14 mouse cellular contexts compared by ENCODE assay signal in the genomic region with DNA sequence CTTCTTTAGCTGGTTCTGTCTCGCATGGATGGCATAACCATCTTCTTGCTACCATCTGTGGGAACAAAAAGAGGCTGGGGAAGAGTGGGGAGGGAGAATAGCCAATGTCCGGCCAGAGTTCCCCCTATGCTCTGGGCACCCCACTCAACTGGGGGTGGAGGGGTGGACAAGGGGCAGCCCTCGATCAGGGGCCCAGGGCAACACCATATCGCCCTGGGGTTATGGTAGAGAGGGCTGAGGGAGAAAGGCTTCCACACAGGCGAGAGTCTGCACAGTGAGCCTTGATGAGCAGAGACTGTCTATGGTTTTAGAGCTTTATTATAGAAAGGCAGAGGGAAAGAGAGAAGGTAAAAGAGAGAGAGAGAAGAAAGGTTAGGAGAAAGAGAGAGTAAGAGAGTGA.
A peak's percentile ranks its signal among the peaks of the same experiment; 100 is the strongest.
DNase-seq lines count a peak whose midpoint lies in the region; ATAC-seq and TF ChIP-seq lines count a peak whose summit lies in the region.
"Had no signal": no experiment of that assay in that cellular context is flagged by ENCODE, and none has a peak within 500 bp of the region (broad histone marks: within the 10 kb centered on the region; RNA-seq: fewer than 3 reads in every experiment).

No protein-coding gene starts in this region.

- H3K27me3 ChIP-seq in heart, embryonic 16.5 days (ENCODE audit: control insufficient read depth, insufficient read depth, low read length), result no peaks in the 10 kb centered on the region
- H3K27me3 ChIP-seq in heart, embryonic 11.5 days (ENCODE audit: control insufficient read depth, insufficient read depth, low read length), result no peaks in the 10 kb centered on the region
- H3K27me3 ChIP-seq in lung, embryonic 14.5 days (ENCODE audit: insufficient read depth, low read length), result no peaks in the 10 kb centered on the region
- no peaks in the 10 kb centered on the region for H3K27me3 ChIP-seq in embryonic facial prominence, embryonic 11.5 days (ENCODE audit: control insufficient read depth, insufficient read depth, low read length)
- H3K27me3 ChIP-seq in limb, embryonic 11.5 days (ENCODE audit: control insufficient read depth, insufficient read depth, low read length), result no peaks in the 10 kb centered on the region
- H3K27me3 ChIP-seq: CH12.LX; hindbrain, embryonic 12.5 days; midbrain, embryonic 13.5 days; neural tube, embryonic 13.5 days; stomach, embryonic 15.5 days had no signal

- H3K4me3 ChIP-seq in heart, embryonic 16.5 days (ENCODE audit: low read length), result no peak overlapping the region
- H3K4me3 ChIP-seq in heart, embryonic 11.5 days (ENCODE audit: low read depth, low read length), result no peak overlapping the region
- H3K4me3 ChIP-seq in lung, embryonic 14.5 days (ENCODE audit: low read depth, low read length), result no peak overlapping the region
- H3K4me3 ChIP-seq in embryonic facial prominence, embryonic 11.5 days (ENCODE audit: low read depth, low read length), result no peak overlapping the region
- H3K4me3 ChIP-seq in limb, embryonic 11.5 days (ENCODE audit: low read depth, low read length), result no peak overlapping the region
- H3K4me3 ChIP-seq: midbrain, embryonic 13.5 days; neural tube, embryonic 13.5 days had no signal

- H3K4me1 ChIP-seq in heart, embryonic 16.5 days (ENCODE audit: control insufficient read depth, insufficient read depth, low read length), result no peaks in the 10 kb centered on the region
- no peaks in the 10 kb centered on the region for H3K4me1 ChIP-seq in heart, embryonic 11.5 days (ENCODE audit: control insufficient read depth, insufficient read depth, low read length)
- no peaks in the 10 kb centered on the region for H3K4me1 ChIP-seq in lung, embryonic 14.5 days (ENCODE audit: insufficient read depth)
- no peaks in the 10 kb centered on the region for H3K4me1 ChIP-seq in embryonic facial prominence, embryonic 11.5 days (ENCODE audit: control insufficient read depth, insufficient read depth, low read length)
- H3K4me1 ChIP-seq in limb, embryonic 11.5 days (ENCODE audit: control insufficient read depth, insufficient read depth, low read length), result no peaks in the 10 kb centered on the region
- H3K4me1 ChIP-seq: hindbrain, embryonic 12.5 days; midbrain, embryonic 13.5 days; neural tube, embryonic 13.5 days; stomach, embryonic 15.5 days had no signal

- H3K27ac ChIP-seq in heart, embryonic 16.5 days (ENCODE audit: low read length), result no peak overlapping the region
- H3K27ac ChIP-seq in heart, embryonic 11.5 days (ENCODE audit: low read depth, low read length), result no peak overlapping the region
- no peak overlapping the region for H3K27ac ChIP-seq in lung, embryonic 14.5 days (ENCODE audit: low read depth)
- H3K27ac ChIP-seq in embryonic facial prominence, embryonic 11.5 days (replicated peaks; ENCODE audit: low read depth, low read length), result no peak overlapping the region
- no peak overlapping the region for H3K27ac ChIP-seq in limb, embryonic 11.5 days (replicated peaks; ENCODE audit: low read depth, low read length)
- H3K27ac ChIP-seq: hindbrain, embryonic 12.5 days; midbrain, embryonic 13.5 days; neural tube, embryonic 13.5 days; stomach, embryonic 15.5 days had no signal

- H3K9me3 ChIP-seq in heart, embryonic 16.5 days (replicated peaks; ENCODE audit: control insufficient read depth, low read length), result no peaks in the 10 kb centered on the region
- H3K9me3 ChIP-seq in heart, embryonic 11.5 days (replicated peaks; ENCODE audit: control insufficient read depth, low read length), result no peaks in the 10 kb centered on the region
- no peaks in the 10 kb centered on the region for H3K9me3 ChIP-seq in lung, embryonic 14.5 days (ENCODE audit: low read depth, low read length)
- H3K9me3 ChIP-seq in embryonic facial prominence, embryonic 11.5 days (replicated peaks; ENCODE audit: control insufficient read depth, low read length), result no peaks in the 10 kb centered on the region
- no peaks in the 10 kb centered on the region for H3K9me3 ChIP-seq in limb, embryonic 11.5 days (ENCODE audit: control insufficient read depth, low read length)
- H3K9me3 ChIP-seq: hindbrain, embryonic 12.5 days; midbrain, embryonic 13.5 days; neural tube, embryonic 13.5 days; stomach, embryonic 15.5 days had no signal

- DNase-seq in lung, embryonic 14.5 days, result no peak
- DNase-seq in lung, postnatal 25 days (ENCODE audit: low spot score), result no peak
- no peak for DNase-seq in embryonic facial prominence, embryonic 11.5 days (ENCODE audit: low spot score)
- no peak for DNase-seq in limb, embryonic 11.5 days (ENCODE audit: low spot score)
- DNase-seq in spleen, postnatal 14 days (ENCODE audit: low spot score in 2 of 2), result no peak
- DNase-seq: cerebellum, adult 9-11 months had no signal

- TF ChIP-seq CTCF in lung, embryonic 14.5 days (IDR thresholded peaks at IDR 0.05; ENCODE audit: low read depth), result no peak

- H3K4me2 ChIP-seq in heart, embryonic 16.5 days (ENCODE audit: low read depth, low read length), result peak overlapping the region; percentile 31; the same call in 1 of the 2 replicates
- H3K4me2 ChIP-seq in heart, embryonic 11.5 days, result no peak overlapping the region
- H3K4me2 ChIP-seq in lung, embryonic 14.5 days, result no peak overlapping the region
- H3K4me2 ChIP-seq in embryonic facial prominence, embryonic 11.5 days (ENCODE audit: low read depth, low read length), result no peak overlapping the region
- H3K4me2 ChIP-seq in limb, embryonic 11.5 days (ENCODE audit: low read depth, severe bottlenecking), result no peak overlapping the region

- H3K9ac ChIP-seq in heart, embryonic 16.5 days (ENCODE audit: low read length), result no peak overlapping the region
- H3K9ac ChIP-seq in heart, embryonic 11.5 days (ENCODE audit: low read depth, low read length), result no peak overlapping the region
- no peak overlapping the region for H3K9ac ChIP-seq in lung, embryonic 14.5 days
- no peak overlapping the region for H3K9ac ChIP-seq in embryonic facial prominence, embryonic 11.5 days (replicated peaks; ENCODE audit: low read length)
- H3K9ac ChIP-seq in limb, embryonic 11.5 days (ENCODE audit: low read length), result no peak overlapping the region
- H3K9ac ChIP-seq: hindbrain, embryonic 12.5 days; midbrain, embryonic 13.5 days; neural tube, embryonic 13.5 days; stomach, embryonic 15.5 days had no signal

- 41% methylated on average over 5 of the region's 5 CpGs for WGBS in heart, embryonic 16.5 days
- 37% methylated on average over 5 of the region's 5 CpGs for WGBS in heart, embryonic 11.5 days (ENCODE audit: insufficient replicate concordance)
- 31% methylated on average over 5 of the region's 5 CpGs for WGBS in lung, embryonic 14.5 days
- 29% methylated on average over 5 of the region's 5 CpGs for WGBS in embryonic facial prominence, embryonic 11.5 days
- 44% methylated on average over 5 of the region's 5 CpGs for WGBS in limb, embryonic 11.5 days

- H3K36me3 ChIP-seq in heart, embryonic 16.5 days (ENCODE audit: control insufficient read depth, insufficient read depth), result no peaks in the 10 kb centered on the region
- no peaks in the 10 kb centered on the region for H3K36me3 ChIP-seq in heart, embryonic 11.5 days (ENCODE audit: control insufficient read depth, insufficient read depth, low read length)
- H3K36me3 ChIP-seq in lung, embryonic 14.5 days (ENCODE audit: insufficient read depth), result no peaks in the 10 kb centered on the region
- no peaks in the 10 kb centered on the region for H3K36me3 ChIP-seq in embryonic facial prominence, embryonic 11.5 days (replicated peaks; ENCODE audit: control insufficient read depth, insufficient read depth, low read depth, low read length)
- no peaks in the 10 kb centered on the region for H3K36me3 ChIP-seq in limb, embryonic 11.5 days (ENCODE audit: control insufficient read depth, insufficient read depth, low read length)
- H3K36me3 ChIP-seq: hindbrain, embryonic 12.5 days; midbrain, embryonic 13.5 days; neural tube, embryonic 13.5 days; stomach, embryonic 15.5 days had no signal

- no peak for ATAC-seq in heart, embryonic 16.5 days (replicated peaks; ENCODE audit: extremely low read depth, insufficient read depth, low FRiP score)
- ATAC-seq in heart, embryonic 11.5 days (replicated peaks; ENCODE audit: insufficient number of reproducible peaks, low FRiP score, low TSS enrichment), result no peak
- ATAC-seq in lung, embryonic 14.5 days (ENCODE audit: insufficient read depth), result peak; percentile 75; the same call in 1 of the 2 replicates
- ATAC-seq in embryonic facial prominence, embryonic 11.5 days (replicated peaks; ENCODE audit: insufficient number of reproducible peaks, low FRiP score, low TSS enrichment, low read depth), result peak; percentile 56; the same call in 1 of the 2 replicates
- peak; percentile 39; the same call in 1 of the 2 replicates for ATAC-seq in limb, embryonic 11.5 days (ENCODE audit: insufficient number of reproducible peaks, low FRiP score, low TSS enrichment, low read depth)
- ATAC-seq: Patski had no signal

Comparison
In these comparisons a context has a peak if more than half of its experiments do, and no peak if none do; other contexts are left out.
1. ATAC-seq: peak in lung, embryonic 14.5 days (single experiment), embryonic facial prominence, embryonic 11.5 days (single experiment) and limb, embryonic 11.5 days (single experiment); none in heart, embryonic 16.5 days (single experiment) and heart, embryonic 11.5 days (single experiment).